Mouse (Mus musculus): ENCODE measurements around the gene Ikbke. TPM values are rescaled to one million over a fixed set of nuclear protein-coding genes. Genes with fewer than 3 reads are reported as not detected.

The Ikbke gene
- polyA plus RNA-seq, 1 experiment from 2014 or later: 5.0 TPM

- no peaks in the 10 kb centered on the region for H3K9me3 ChIP-seq (replicated peaks; ENCODE audit: control insufficient read depth, low read length)
- H3K27me3 ChIP-seq (ENCODE audit: control insufficient read depth, insufficient read depth, low read length): no peaks in the 10 kb centered on the region
- 64% methylated on average over 6 of the region's 6 CpGs for WGBS
- no peak overlapping the region for H3K27ac ChIP-seq (ENCODE audit: low read length)
- ATAC-seq (replicated peaks; ENCODE audit: extremely low read depth, insufficient read depth, low FRiP score): no peak
- H3K9ac ChIP-seq (ENCODE audit: low read length): no peak overlapping the region
- H3K4me1 ChIP-seq (ENCODE audit: control insufficient read depth, insufficient read depth, low read length): no peaks in the 10 kb centered on the region
- no peak overlapping the region for H3K4me2 ChIP-seq (ENCODE audit: low read depth, low read length)
- no peak overlapping the region for H3K4me3 ChIP-seq (ENCODE audit: low read length)
- peaks cover 28% of the 10 kb centered on the region for H3K36me3 ChIP-seq (ENCODE audit: control insufficient read depth, insufficient read depth)
Measured at GRCm38 (mm10) chr1:131288938-131289337, 9.5 kb upstream of the Ikbke start.

GRCm38 (mm10) chr1:131287267-131287666 is 7.9 kb upstream of the Ikbke start:
- Histone ChIP-seq H3K9me3 (replicated peaks; ENCODE audit: control insufficient read depth, low read length) (no peaks in the 10 kb centered on the region), H3K27me3 (ENCODE audit: control insufficient read depth, insufficient read depth, low read length) (no peaks in the 10 kb centered on the region), H3K9ac (ENCODE audit: low read length) (no peak overlapping the region), H3K4me3 (ENCODE audit: low read length) (no peak overlapping the region), H3K36me3 (ENCODE audit: control insufficient read depth, insufficient read depth) (peaks cover 22% of the 10 kb centered on the region), H3K4me1 (ENCODE audit: control insufficient read depth, insufficient read depth, low read length) (no peaks in the 10 kb centered on the region), H3K4me2 (ENCODE audit: low read depth, low read length) (no peak overlapping the region), H3K27ac (ENCODE audit: low read length) (no peak overlapping the region)
- no peak for ATAC-seq (replicated peaks; ENCODE audit: extremely low read depth, insufficient read depth, low FRiP score)
- 66% methylated on average over 2 of the region's 2 CpGs for WGBS

GRCm38 (mm10) chr1:131286803-131287202 is 7.4 kb upstream of the Ikbke start:
- ATAC-seq (replicated peaks; ENCODE audit: extremely low read depth, insufficient read depth, low FRiP score): no peak
- H3K4me3 ChIP-seq (ENCODE audit: low read length): no peak overlapping the region
- no peak overlapping the region for H3K27ac ChIP-seq (ENCODE audit: low read length)
- no peaks in the 10 kb centered on the region for H3K4me1 ChIP-seq (ENCODE audit: control insufficient read depth, insufficient read depth, low read length)
- H3K36me3 ChIP-seq (ENCODE audit: control insufficient read depth, insufficient read depth): peaks cover 17% of the 10 kb centered on the region
- H3K4me2 ChIP-seq (ENCODE audit: low read depth, low read length): no peak overlapping the region
- no peak overlapping the region for H3K9ac ChIP-seq (ENCODE audit: low read length)
- H3K9me3 ChIP-seq (replicated peaks; ENCODE audit: control insufficient read depth, low read length): no peaks in the 10 kb centered on the region
- H3K27me3 ChIP-seq (ENCODE audit: control insufficient read depth, insufficient read depth, low read length): no peaks in the 10 kb centered on the region
- 45% methylated on average over 5 of the region's 5 CpGs for WGBS

GRCm38 (mm10) chr1:131284616-131285015 is 5.2 kb upstream of the Ikbke start:
- no peak overlapping the region for H3K4me2 ChIP-seq (ENCODE audit: low read depth, low read length)
- ATAC-seq (replicated peaks; ENCODE audit: extremely low read depth, insufficient read depth, low FRiP score): no peak
- H3K27ac ChIP-seq (ENCODE audit: low read length): no peak overlapping the region
- H3K9me3 ChIP-seq (replicated peaks; ENCODE audit: control insufficient read depth, low read length): no peaks in the 10 kb centered on the region
- peaks cover 3% of the 10 kb centered on the region; the same call in 1 of the 2 replicates for H3K4me1 ChIP-seq (ENCODE audit: control insufficient read depth, insufficient read depth, low read length)
- peaks cover 9% of the 10 kb centered on the region for H3K36me3 ChIP-seq (ENCODE audit: control insufficient read depth, insufficient read depth)
- no peaks in the 10 kb centered on the region for H3K27me3 ChIP-seq (ENCODE audit: control insufficient read depth, insufficient read depth, low read length)
- H3K9ac ChIP-seq (ENCODE audit: low read length): no peak overlapping the region
- no peak overlapping the region for H3K4me3 ChIP-seq (ENCODE audit: low read length)
- 75% methylated on average over 4 of the region's 4 CpGs for WGBS

- H3K27ac ChIP-seq (ENCODE audit: low read length): no peak overlapping the region
- H3K9ac ChIP-seq (ENCODE audit: low read length): no peak overlapping the region
- H3K4me2 ChIP-seq (ENCODE audit: low read depth, low read length): no peak overlapping the region
- no peak overlapping the region for H3K4me3 ChIP-seq (ENCODE audit: low read length)
- H3K27me3 ChIP-seq (ENCODE audit: control insufficient read depth, insufficient read depth, low read length): no peaks in the 10 kb centered on the region
- no peak for ATAC-seq (replicated peaks; ENCODE audit: extremely low read depth, insufficient read depth, low FRiP score)
- WGBS: 69% methylated on average over 1 of the region's 1 CpGs
- peaks cover 4% of the 10 kb centered on the region; the same call in 1 of the 2 replicates for H3K4me1 ChIP-seq (ENCODE audit: control insufficient read depth, insufficient read depth, low read length)
- no peaks in the 10 kb centered on the region for H3K9me3 ChIP-seq (replicated peaks; ENCODE audit: control insufficient read depth, low read length)
- H3K36me3 ChIP-seq (ENCODE audit: control insufficient read depth, insufficient read depth): peaks cover 4% of the 10 kb centered on the region
Measured at GRCm38 (mm10) chr1:131284167-131284566, 4.8 kb upstream of the Ikbke start.

GRCm38 (mm10) chr1:131281731-131282130 is 2.3 kb upstream of the Ikbke start:
- H3K4me1 ChIP-seq (ENCODE audit: control insufficient read depth, insufficient read depth, low read length): peaks cover 8% of the 10 kb centered on the region
- H3K36me3 ChIP-seq (ENCODE audit: control insufficient read depth, insufficient read depth): no peaks in the 10 kb centered on the region
- no peak overlapping the region for H3K9ac ChIP-seq (ENCODE audit: low read length)
- no peak overlapping the region for H3K4me2 ChIP-seq (ENCODE audit: low read depth, low read length)
- no peak overlapping the region for H3K27ac ChIP-seq (ENCODE audit: low read length)
- H3K4me3 ChIP-seq (ENCODE audit: low read length): no peak overlapping the region
- 64% methylated on average over 4 of the region's 4 CpGs for WGBS
- ATAC-seq (replicated peaks; ENCODE audit: extremely low read depth, insufficient read depth, low FRiP score): no peak
- no peaks in the 10 kb centered on the region for H3K27me3 ChIP-seq (ENCODE audit: control insufficient read depth, insufficient read depth, low read length)
- H3K9me3 ChIP-seq (replicated peaks; ENCODE audit: control insufficient read depth, low read length): no peaks in the 10 kb centered on the region

GRCm38 (mm10) chr1:131280280-131280679 is 874 bp upstream of the Ikbke start:
- 37% methylated on average over 3 of the region's 3 CpGs for WGBS
- Histone ChIP-seq H3K4me3 (ENCODE audit: low read length) (no peak overlapping the region), H3K36me3 (ENCODE audit: control insufficient read depth, insufficient read depth) (no peaks in the 10 kb centered on the region), H3K9ac (ENCODE audit: low read length) (no peak overlapping the region), H3K9me3 (replicated peaks; ENCODE audit: control insufficient read depth, low read length) (no peaks in the 10 kb centered on the region), H3K4me1 (ENCODE audit: control insufficient read depth, insufficient read depth, low read length) (peaks cover 8% of the 10 kb centered on the region), H3K27ac (ENCODE audit: low read length) (no peak overlapping the region), H3K27me3 (ENCODE audit: control insufficient read depth, insufficient read depth, low read length) (no peaks in the 10 kb centered on the region), H3K4me2 (ENCODE audit: low read depth, low read length) (no peak overlapping the region)
- ATAC-seq (replicated peaks; ENCODE audit: extremely low read depth, insufficient read depth, low FRiP score): no peak

- Histone ChIP-seq H3K9ac (ENCODE audit: low read length) (peak overlapping the region; percentile 70), H3K4me2 (ENCODE audit: low read depth, low read length) (peak overlapping the region; percentile 67), H3K27me3 (ENCODE audit: control insufficient read depth, insufficient read depth, low read length) (no peaks in the 10 kb centered on the region), H3K36me3 (ENCODE audit: control insufficient read depth, insufficient read depth) (no peaks in the 10 kb centered on the region), H3K4me3 (ENCODE audit: low read length) (peak overlapping the region; percentile 56), H3K9me3 (replicated peaks; ENCODE audit: control insufficient read depth, low read length) (no peaks in the 10 kb centered on the region), H3K27ac (ENCODE audit: low read length) (peak overlapping the region; percentile 74), H3K4me1 (ENCODE audit: control insufficient read depth, insufficient read depth, low read length) (peaks cover 8% of the 10 kb centered on the region)
- 33% methylated on average over 8 of the region's 8 CpGs for WGBS
- ATAC-seq (replicated peaks; ENCODE audit: extremely low read depth, insufficient read depth, low FRiP score): peak; percentile 15; the same call in 1 of the 2 replicates
Measured at GRCm38 (mm10) chr1:131278606-131279455, 575 bp downstream of the Ikbke start.

- Histone ChIP-seq H3K27me3 (ENCODE audit: control insufficient read depth, insufficient read depth, low read length) (no peaks in the 10 kb centered on the region), H3K4me2 (ENCODE audit: low read depth, low read length) (no peak overlapping the region), H3K36me3 (ENCODE audit: control insufficient read depth, insufficient read depth) (no peaks in the 10 kb centered on the region), H3K4me3 (ENCODE audit: low read length) (no peak overlapping the region), H3K27ac (ENCODE audit: low read length) (no peak overlapping the region), H3K9ac (ENCODE audit: low read length) (no peak overlapping the region), H3K9me3 (replicated peaks; ENCODE audit: control insufficient read depth, low read length) (no peaks in the 10 kb centered on the region), H3K4me1 (ENCODE audit: control insufficient read depth, insufficient read depth, low read length) (peaks cover 8% of the 10 kb centered on the region)
- ATAC-seq (replicated peaks; ENCODE audit: extremely low read depth, insufficient read depth, low FRiP score): no peak
Measured at GRCm38 (mm10) chr1:131276831-131277230, 2.6 kb downstream of the Ikbke start.

Data from heart, embryonic 16.5 days (tissue).